Mouse (Mus musculus): ENCODE results near the gene Gm13691. TPM values are rescaled to one million over a fixed set of nuclear protein-coding genes. Genes with fewer than 3 reads are reported as not detected.
"Not testable (repeated sequence)": the region's sequence is repeated elsewhere in the genome, so short reads cannot be mapped to it uniquely, and the experiment has no call there.

The Gm13691 gene
- 1 to 10 TPM; 1.4 to 2.5 (median 1.7) TPM for total RNA-seq (2022)

GRCm38 (mm10) chr2:83990253-83990652, at the start of gene Gm13691:
Gene Gm13691 (plus strand): TSS chr2:83990553.
- DNase-seq, result not testable (repeated sequence)

GRCm38 (mm10) chr2:83940931-83941361, 49.4 kb upstream of the Gm13691 start, which contains the start of gene Zswim2:
Gene Zswim2 (minus strand): TSS chr2:83941228.
- DNase-seq, result no peak

GRCm38 (mm10) chr2:83941378-83941777, 49.0 kb upstream of the Gm13691 start:
- no peak for DNase-seq

DNA sequence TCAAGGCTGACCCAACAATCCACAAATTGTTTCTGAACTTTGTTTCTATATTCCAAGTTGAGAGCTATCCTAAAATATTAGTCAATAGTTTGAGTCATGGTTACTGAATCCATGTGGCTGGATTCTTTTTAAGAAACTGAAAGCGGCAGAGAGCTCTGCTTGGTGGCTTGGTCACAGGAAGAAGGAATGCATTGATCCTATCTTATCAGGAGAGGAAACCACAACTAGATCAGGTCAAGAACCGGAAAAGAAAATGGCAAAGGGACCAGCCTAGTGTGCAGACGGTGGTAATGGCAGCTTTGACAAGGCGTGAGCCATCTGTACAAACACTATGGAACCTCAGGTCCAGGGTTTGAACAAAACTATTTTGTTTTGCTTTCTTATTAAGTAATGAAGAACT, 48.6 kb upstream of the Gm13691 start:
- DNase-seq, result no peak

DNA sequence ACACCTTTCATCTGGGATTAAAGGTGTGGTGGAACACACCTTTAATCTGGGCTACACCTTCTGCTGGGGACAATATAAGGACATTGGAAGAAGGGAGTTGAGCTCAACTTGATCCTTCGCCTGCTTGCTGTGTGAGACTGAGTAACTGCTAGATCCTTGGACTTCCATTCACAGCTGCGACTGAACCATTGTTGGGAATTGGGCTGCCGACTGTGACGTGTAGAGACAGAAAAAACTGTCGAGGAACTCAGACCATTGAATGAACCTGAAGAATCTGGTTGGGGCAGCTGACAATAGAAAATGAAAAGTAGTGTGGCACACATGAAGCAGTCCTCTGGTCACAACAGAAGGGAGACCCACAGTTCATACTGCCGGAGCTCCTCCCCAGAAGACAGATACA, 35.0 kb upstream of the Gm13691 start, which contains the start of gene Gm13698:
Gm13698 (plus strand) TSS at position 301 of the 400 bp plus-strand sequence.
- not testable (repeated sequence) for DNase-seq

GRCm38 (mm10) chr2:83961203-83961602, 29.1 kb upstream of the Gm13691 start, which contains the start of gene Gm13693:
Gene Gm13693 (plus strand): TSS chr2:83961503.
- not testable (repeated sequence) for DNase-seq

GRCm38 (mm10) chr2:83967013-83967412, 23.3 kb upstream of the Gm13691 start, which contains the start of gene Gm13695:
Gene Gm13695 (plus strand): TSS chr2:83967313.
- DNase-seq, result not testable (repeated sequence)

- not testable (repeated sequence) for DNase-seq
Measured at GRCm38 (mm10) chr2:83972823-83973222, 17.5 kb upstream of the Gm13691 start, which contains the start of gene Gm13696. Gene Gm13696 (plus strand): TSS chr2:83973123.

DNA sequence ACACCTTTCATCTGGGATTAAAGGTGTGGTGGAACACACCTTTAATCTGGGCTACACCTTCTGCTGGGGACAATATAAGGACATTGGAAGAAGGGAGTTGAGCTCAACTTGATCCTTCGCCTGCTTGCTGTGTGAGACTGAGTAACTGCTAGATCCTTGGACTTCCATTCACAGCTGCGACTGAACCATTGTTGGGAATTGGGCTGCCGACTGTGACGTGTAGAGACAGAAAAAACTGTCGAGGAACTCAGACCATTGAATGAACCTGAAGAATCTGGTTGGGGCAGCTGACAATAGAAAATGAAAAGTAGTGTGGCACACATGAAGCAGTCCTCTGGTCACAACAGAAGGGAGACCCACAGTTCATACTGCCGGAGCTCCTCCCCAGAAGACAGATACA, 11.7 kb upstream of the Gm13691 start, which contains the start of gene Gm13694:
Gm13694 (plus strand) TSS at position 301 of the 400 bp plus-strand sequence.
- DNase-seq, result not testable (repeated sequence)

DNA sequence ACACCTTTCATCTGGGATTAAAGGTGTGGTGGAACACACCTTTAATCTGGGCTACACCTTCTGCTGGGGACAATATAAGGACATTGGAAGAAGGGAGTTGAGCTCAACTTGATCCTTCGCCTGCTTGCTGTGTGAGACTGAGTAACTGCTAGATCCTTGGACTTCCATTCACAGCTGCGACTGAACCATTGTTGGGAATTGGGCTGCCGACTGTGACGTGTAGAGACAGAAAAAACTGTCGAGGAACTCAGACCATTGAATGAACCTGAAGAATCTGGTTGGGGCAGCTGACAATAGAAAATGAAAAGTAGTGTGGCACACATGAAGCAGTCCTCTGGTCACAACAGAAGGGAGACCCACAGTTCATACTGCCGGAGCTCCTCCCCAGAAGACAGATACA, 5.9 kb upstream of the Gm13691 start, which contains the start of gene Gm13697:
Gm13697 (plus strand) TSS at position 301 of the 400 bp plus-strand sequence.
- DNase-seq, result not testable (repeated sequence)

DNA sequence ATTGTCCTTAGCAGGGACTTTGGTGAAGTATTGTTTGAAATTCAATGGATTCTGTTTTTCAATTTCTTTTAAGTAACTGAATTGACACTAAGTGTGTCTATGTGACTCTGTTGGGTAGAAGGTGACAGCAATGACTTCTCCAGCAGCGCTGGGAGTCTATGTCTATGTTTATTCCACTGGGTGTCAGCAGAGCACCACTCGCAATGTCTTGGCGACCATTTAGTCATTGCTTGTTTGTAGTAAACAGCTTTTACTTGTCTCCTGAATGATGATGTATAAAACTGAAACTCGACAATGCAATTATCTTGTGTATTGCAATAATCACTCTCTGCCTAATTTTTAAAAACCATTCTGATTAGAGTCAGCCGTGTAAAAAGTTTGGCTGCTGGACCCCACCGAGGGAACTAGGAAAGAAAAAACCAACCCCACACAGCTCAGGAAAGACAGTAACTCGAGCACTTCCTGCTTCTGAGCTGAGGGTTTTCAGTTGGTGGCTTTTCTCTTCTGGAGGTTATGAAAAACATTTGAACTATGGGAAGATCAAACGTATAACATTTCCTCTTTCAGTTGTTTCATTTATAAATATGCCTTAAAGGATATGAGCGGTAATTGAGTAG, 3.4 kb downstream of the Gm13691 start:
- DNase-seq, result not testable (repeated sequence)

- not testable (repeated sequence) for DNase-seq
Measured at GRCm38 (mm10) chr2:83994526-83994925, 4.2 kb downstream of the Gm13691 start.

GRCm38 (mm10) chr2:84008913-84009312, 18.6 kb downstream of the Gm13691 start:
- DNase-seq, result no peak

DNA sequence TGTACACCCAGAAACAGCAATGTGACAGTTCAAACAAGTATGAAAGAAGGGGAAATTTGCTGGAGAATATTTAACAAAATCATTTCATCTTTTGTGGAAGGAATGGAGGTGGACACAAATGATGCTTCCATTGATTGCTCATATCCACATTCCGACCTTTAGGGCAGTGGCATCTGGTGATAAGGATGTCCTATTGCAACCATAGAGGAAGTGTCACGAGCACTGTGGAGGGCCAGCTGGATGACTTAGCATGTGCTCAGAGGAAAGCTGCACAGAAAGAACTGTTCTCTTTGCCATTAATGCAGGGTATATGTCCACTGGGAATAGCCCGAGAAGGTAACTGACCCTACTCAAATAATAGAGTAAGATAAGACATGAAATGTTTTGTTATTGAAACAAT, 19.5 kb downstream of the Gm13691 start:
- no peak for DNase-seq

- DNase-seq, result no peak
Measured at GRCm38 (mm10) chr2:84014572-84014971, 24.2 kb downstream of the Gm13691 start.

GRCm38 (mm10) chr2:84016291-84016690, 25.9 kb downstream of the Gm13691 start:
- DNase-seq, result not testable (repeated sequence)

DNA sequence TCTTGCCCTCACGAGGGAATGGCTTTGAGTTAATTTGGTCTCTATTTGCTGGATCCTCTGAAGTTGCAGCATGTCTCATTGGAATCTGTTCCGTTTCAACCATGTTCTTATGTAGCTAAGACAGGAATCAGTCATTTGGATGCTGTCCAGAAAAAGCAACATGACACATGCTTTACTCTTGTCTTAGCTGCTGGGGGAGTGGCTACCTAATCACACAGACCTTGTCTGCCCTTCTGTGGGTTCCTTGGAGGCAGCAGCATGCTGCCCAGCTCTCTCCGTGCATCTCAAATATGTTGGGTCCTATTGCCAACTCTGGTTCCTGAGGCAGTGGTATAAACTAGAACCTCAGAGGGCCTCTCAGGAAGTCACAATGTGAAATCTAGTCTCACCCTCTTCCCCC, 28.0 kb downstream of the Gm13691 start:
- no peak for DNase-seq

DNA sequence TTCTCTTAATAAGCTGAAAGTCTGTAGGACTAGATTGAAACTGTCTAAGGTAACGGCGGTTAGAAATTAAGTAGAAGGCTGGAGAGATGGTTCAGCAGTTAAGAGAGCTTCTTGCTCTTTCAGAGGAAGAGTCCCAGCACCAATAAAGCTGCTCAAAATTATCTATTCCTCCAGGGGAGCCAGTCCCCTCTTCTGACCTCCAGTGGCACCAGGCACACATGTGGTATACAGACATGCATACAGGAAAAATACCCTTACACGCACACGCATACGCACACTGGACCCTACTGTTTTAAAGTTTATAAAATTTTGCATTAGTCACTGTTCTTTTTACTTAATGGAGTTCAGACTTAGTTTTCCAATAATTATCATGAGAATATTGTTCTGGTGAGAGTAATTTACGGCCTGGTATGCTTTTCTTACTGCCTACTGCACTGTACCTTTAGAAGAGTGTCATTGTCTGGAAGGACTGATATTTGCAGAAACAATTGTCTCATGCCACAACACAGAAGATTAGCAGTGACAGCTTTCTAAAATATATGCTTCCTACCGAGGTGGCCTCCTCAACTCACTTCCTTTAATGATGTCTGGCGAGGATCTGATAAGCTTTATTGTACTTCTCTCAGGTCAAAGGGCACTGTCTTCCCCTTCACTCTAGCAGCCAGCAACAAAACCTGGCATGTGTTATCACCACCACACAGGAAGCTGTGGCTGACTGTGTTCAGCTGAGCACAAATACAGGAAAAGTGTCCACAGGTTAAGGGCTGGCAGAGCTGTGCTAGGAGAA, 29.4 kb downstream of the Gm13691 start:
- peak; percentile 31 for DNase-seq

GRCm38 (mm10) chr2:84021930-84022329, 31.6 kb downstream of the Gm13691 start:
- no peak for DNase-seq

DNA sequence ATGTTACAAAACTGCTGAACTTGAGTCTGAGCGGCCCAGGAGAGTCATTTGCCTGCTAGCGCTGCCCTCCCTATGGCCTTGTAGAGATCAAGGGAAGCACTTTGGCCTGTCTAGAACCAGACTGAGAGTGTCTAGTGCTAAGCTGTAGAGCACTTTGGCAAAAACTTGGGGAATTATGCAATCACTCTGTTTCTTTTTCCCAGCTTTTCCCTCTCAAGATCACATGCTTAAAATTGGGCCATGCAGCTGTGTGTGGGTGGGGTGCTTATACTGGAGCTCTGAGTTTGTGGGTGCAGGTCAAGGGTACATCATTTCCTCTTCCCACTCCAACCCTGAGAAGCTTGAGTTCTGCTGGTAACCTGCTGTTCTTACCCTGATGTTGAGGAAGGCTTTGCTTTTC, 32.6 kb downstream of the Gm13691 start:
- DNase-seq, result peak; percentile 2

GRCm38 (mm10) chr2:84023319-84023718, 33.0 kb downstream of the Gm13691 start:
- DNase-seq, result no peak

GRCm38 (mm10) chr2:84025217-84025616, 34.9 kb downstream of the Gm13691 start:
- no peak for DNase-seq

DNA sequence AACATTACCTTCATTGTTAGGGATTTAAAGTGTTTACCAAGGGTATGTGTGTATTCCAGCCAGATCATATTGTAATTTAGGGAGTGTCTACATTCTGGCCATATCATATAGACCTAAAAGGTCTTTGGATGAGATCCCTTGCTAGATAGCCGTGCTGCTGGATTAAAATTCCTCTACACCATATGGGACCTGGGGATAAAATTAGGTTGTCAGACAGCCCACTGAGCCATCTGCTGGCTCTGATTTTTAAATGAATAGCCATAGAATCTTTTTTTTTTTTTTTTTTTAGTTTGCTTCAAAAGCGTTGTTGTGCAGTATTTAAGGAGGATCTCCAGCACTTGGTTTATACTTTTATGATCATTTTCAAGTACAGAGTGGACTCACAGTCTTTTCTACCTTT, 42.2 kb downstream of the Gm13691 start:
- no peak for DNase-seq

All from adrenal gland, adult 8-10 months (tissue).